Mouse (Mus musculus) midbrain, embryonic 16.5 days (tissue): ENCODE data around the gene Pex14. TPM values are rescaled to one million over a fixed set of nuclear protein-coding genes. Genes with fewer than 3 reads are reported as not detected.

Source experiments
- ATAC-seq: fragments of 200-750 bp; cut with Nextera tagmentation; 2 replicates; pipeline ENCODE4 v1.8.0; 2017; ENCODE audit warnings: moderate TSS enrichment
- H3K27ac ChIP-seq: fragments of 300-500 bp; sonication (generic); 2 replicates; pipeline ENCODE4 v1.5.1; 2014; ENCODE audit warnings: mild to moderate bottlenecking, low read length, mixed read lengths
- H3K27me3 ChIP-seq: fragments of 300-500 bp; sonication (generic); 2 replicates; pipeline ENCODE4 v1.6.1; 2014; ENCODE audit warnings: low read depth, low read length, mixed read lengths; ENCODE audit not compliant: control insufficient read depth, insufficient read depth
- H3K36me3 ChIP-seq: fragments of 300-500 bp; sonication (generic); 2 replicates; pipeline ENCODE4 v1.6.1; 2014; ENCODE audit warnings: mild to moderate bottlenecking, low read length, moderate library complexity, mixed read lengths; ENCODE audit not compliant: control insufficient read depth, insufficient read depth
- H3K4me1 ChIP-seq: fragments of 300-500 bp; sonication (generic); 2 replicates; pipeline ENCODE4 v1.6.1; 2014; ENCODE audit warnings: mild to moderate bottlenecking, low read length, mixed read lengths; ENCODE audit not compliant: control insufficient read depth, insufficient read depth
- H3K4me2 ChIP-seq: fragments of 300-500 bp; sonication (generic); 2 replicates; pipeline ENCODE4 v1.6.1; 2014; ENCODE audit warnings: mild to moderate bottlenecking, low read length, mixed read lengths
- H3K4me3 ChIP-seq: fragments of 300-500 bp; sonication (generic); 2 replicates; pipeline ENCODE4 v1.5.1; 2014; ENCODE audit warnings: low read depth, mild to moderate bottlenecking, low read length, moderate library complexity, mixed read lengths
- H3K9ac ChIP-seq: fragments of 300-500 bp; sonication (generic); 2 replicates; pipeline ENCODE4 v1.6.1; 2014; ENCODE audit warnings: low read depth, low read length, mixed read lengths
- H3K9me3 ChIP-seq: fragments of 300-500 bp; sonication (generic); replicated peaks from 2 replicates; pipeline ENCODE4 v1.6.1; 2014; ENCODE audit warnings: mild to moderate bottlenecking, low read length, mixed read lengths; ENCODE audit not compliant: control insufficient read depth, poor library complexity, severe bottlenecking
- WGBS: fragments of 180-500 bp; shearing (Covaris S2); extraction: QIAGEN DNeasy Blood & Tissue Kit; methylation state at CpG from one replicate; pipeline ENCODE4 v1.1.7; 2014; 5-methylcytosine and 5-hydroxymethylcytosine counted together
- polyA plus RNA-seq: library from polyadenylated mRNA; unstranded; fragments of >200 nt; fragmentation: Nextera tagmentation; extraction: Ambion mirVana; gene quantifications from 2 replicates; pipeline ENCODE4 v1.2.1, GENCODE M21; 2015

Gene Pex14
- polyA plus RNA-seq, 1 experiment from 2014 or later, result 57.0 TPM

DNA sequence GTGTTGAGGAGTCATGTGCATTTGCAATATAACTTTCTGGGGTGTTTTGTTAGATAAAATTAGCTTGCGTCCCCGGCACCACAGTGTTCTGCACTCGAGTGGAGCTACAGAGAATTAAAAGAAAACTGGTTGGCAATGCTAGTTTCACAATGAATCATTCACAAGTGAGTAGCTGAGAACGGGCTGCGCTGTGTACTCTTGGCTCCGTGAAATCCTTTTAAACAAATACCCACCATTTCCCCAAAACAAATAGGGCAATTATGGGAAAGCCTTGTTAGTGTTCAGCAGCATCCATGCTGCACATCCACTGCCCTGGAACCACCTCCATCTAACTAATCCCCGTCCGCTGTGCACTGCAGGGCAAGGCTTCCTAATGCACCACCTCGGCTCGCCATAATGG lies 74.4 kb downstream of the Pex14 start:
- H3K4me3 ChIP-seq, result no peak overlapping the region

DNA sequence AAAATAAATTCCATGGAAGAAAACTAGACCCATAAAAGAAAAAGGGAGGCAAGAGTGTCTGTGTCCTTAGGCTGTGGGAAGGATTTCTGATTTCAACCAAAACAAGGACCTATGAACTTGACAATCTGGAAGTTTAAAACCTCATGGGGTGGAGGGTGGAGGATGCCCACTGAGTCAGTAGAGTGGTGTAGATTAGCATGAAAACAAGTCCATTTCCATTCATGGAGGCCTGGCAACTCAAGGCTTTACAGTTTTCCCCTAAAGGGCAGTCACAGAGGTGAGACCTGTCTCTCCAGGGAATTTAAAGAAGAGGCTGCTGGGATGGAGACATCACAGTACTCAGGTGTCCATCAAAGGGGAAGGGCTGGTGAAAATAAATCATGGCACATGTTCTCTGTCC lies 78.7 kb downstream of the Pex14 start:
- no peaks in the 10 kb centered on the region for H3K36me3 ChIP-seq
- ATAC-seq, result no peak
- no peaks in the 10 kb centered on the region for H3K4me1 ChIP-seq
- no peak overlapping the region for H3K27ac ChIP-seq
- H3K9me3 ChIP-seq, result no peaks in the 10 kb centered on the region
- H3K4me2 ChIP-seq, result no peak overlapping the region
- H3K27me3 ChIP-seq, result no peaks in the 10 kb centered on the region
- H3K9ac ChIP-seq, result no peak overlapping the region
- no peak overlapping the region for H3K4me3 ChIP-seq

More for the DNA sequence above, 74.4 kb downstream of the Pex14 start:
- H3K36me3 ChIP-seq, result no peaks in the 10 kb centered on the region
- H3K27me3 ChIP-seq, result no peaks in the 10 kb centered on the region
- no peak overlapping the region for H3K4me2 ChIP-seq
- no peak overlapping the region for H3K27ac ChIP-seq
- 48% methylated on average over 10 of the region's 10 CpGs for WGBS
- no peak overlapping the region for H3K9ac ChIP-seq
- ATAC-seq, result no peak
- H3K9me3 ChIP-seq, result no peaks in the 10 kb centered on the region
- H3K4me1 ChIP-seq, result no peaks in the 10 kb centered on the region

DNA sequence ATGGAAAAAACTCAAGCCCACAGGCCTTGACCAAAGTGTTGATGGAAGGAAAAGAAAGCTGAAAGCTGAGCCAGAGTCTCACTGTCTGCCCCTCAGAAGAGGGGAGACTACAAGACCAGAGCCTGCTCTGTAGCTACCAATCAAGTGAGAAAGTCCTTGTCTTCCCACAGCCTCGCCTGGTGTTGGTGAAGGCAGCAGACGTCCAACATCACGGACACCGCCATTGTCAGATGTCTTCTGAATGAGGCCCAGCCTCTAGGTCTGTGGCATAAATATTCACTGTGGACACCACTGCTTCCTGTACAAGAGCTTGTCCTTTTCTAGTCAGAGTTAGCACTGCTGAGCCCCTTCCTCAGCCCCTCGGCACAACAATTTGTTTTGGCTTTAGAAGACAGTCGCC lies 80.2 kb downstream of the Pex14 start:
- H3K36me3 ChIP-seq, result no peaks in the 10 kb centered on the region
- no peak overlapping the region for H3K9ac ChIP-seq
- H3K4me2 ChIP-seq, result no peak overlapping the region
- WGBS, result 85% methylated on average over 6 of the region's 6 CpGs
- H3K4me1 ChIP-seq, result 0 out of 2 replicates have a peak, but pooled peaks cover under 1% of the 10 kb centered on the region
- H3K9me3 ChIP-seq, result no peaks in the 10 kb centered on the region
- no peaks in the 10 kb centered on the region for H3K27me3 ChIP-seq
- ATAC-seq, result no peak
- H3K4me3 ChIP-seq, result no peak overlapping the region
- H3K27ac ChIP-seq, result no peak overlapping the region

DNA sequence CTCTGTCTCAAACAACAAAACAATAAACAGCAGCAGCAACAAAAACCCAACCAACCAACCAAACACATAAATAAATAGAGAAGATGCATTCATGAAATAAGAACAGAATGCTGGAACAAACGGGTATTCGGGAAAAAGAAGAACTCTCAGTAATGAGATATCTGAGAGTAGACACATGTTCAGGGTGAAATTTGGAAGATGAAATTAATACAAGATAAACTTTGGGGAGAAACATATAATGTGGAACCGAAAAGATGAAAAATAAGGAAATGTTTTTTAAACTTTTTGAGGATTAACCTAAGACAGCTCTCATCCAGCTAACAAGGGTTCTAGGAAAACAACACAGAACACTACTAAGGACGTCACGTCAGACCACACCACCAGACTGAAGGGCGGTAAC lies 92.9 kb downstream of the Pex14 start:
- no peaks in the 10 kb centered on the region for H3K36me3 ChIP-seq
- no peaks in the 10 kb centered on the region for H3K9me3 ChIP-seq
- no peaks in the 10 kb centered on the region for H3K27me3 ChIP-seq
- WGBS, result 95% methylated on average over 6 of the region's 6 CpGs
- no peaks in the 10 kb centered on the region for H3K4me1 ChIP-seq
- H3K27ac ChIP-seq, result no peak overlapping the region
- H3K9ac ChIP-seq, result no peak overlapping the region
- no peak overlapping the region for H3K4me3 ChIP-seq
- ATAC-seq, result no peak
- H3K4me2 ChIP-seq, result no peak overlapping the region

DNA sequence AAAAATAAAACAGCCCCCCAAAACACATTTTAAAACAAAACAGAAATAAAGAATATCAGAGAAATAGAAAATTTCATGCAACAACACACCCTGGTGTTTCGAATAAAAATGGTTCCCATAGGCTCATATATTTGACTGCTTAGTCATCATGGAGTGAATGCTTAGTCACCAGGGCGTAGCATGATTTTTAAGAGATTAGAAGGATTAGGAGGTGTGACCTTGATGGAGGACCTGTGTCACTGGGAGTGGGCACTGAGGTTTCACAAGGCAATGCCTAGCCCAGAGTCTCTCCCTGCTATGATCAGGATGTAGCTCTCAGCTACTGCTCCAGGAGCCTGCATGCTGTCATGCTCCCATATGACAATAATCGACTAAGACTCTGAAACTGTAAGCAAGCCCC lies 93.6 kb downstream of the Pex14 start:
- Histone ChIP-seq H3K27ac (no peak overlapping the region), H3K4me1 (no peaks in the 10 kb centered on the region), H3K4me3 (no peak overlapping the region), H3K9ac (no peak overlapping the region), H3K9me3 (no peaks in the 10 kb centered on the region), H3K4me2 (no peak overlapping the region), H3K27me3 (no peaks in the 10 kb centered on the region), H3K36me3 (no peaks in the 10 kb centered on the region)
- 94% methylated on average over 3 of the region's 3 CpGs for WGBS
- ATAC-seq, result no peak

DNA sequence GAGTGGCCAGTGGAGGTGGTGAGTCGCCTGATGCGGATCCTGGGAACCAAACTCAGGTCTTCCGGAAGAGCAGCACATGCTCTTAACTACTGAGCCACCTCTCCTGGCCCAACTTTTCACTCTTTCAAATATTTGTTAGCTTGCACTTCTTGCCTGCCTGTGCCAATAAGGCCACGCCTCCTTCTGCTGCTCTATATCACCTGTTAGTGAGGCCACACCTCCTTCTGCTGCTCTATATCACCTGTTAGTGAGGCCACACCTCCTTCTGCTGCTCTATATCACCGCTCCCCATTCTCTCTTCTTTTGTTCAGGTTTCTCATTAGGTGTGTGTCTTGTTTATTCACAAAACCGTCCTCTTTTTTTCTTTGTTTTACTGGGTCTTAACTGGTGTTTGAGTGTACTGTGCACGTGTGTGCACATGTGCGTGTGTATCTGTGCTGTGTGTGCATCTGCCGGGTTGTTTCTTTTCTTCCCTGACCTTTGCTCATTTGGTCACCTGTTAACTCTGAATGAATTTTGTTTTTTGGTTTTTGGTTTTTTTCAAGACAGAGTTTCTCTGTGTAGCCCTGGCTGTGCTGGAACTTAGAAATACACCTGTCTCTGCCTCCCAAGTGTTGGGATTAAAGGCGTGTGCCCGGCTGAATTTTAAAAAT lies 97.1 kb downstream of the Pex14 start:
- Histone ChIP-seq H3K27me3 (no peaks in the 10 kb centered on the region), H3K9ac (no peak overlapping the region), H3K4me3 (no peak overlapping the region), H3K9me3 (no peaks in the 10 kb centered on the region), H3K27ac (no peak overlapping the region), H3K36me3 (no peaks in the 10 kb centered on the region), H3K4me2 (no peak overlapping the region), H3K4me1 (no peaks in the 10 kb centered on the region)
- ATAC-seq, result no peak
- whole genome bisulfite sequencing, result 94% methylated on average over 11 of the region's 11 CpGs

DNA sequence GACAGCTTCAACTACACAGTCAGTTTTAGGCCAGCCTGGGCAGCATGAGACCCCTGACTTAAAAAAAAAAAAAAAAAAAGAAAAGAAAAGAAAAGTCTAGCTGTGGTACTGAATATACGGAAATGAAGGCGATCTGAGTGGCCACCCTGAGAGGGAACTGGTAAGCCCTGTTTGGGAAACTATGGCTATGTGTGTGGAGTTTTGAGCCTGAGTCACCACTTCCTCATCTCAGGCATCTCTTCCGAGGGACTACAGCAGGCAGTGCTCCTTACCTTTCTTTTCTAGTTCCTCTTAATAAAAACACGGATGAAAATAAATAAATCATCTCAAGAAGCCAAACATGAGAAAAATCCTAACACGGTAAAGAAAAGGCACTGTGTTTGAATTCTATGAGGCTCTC lies 98.2 kb downstream of the Pex14 start:
- no peak overlapping the region for H3K4me3 ChIP-seq
- ATAC-seq, result no peak
- 89% methylated on average over 5 of the region's 5 CpGs for WGBS

DNA sequence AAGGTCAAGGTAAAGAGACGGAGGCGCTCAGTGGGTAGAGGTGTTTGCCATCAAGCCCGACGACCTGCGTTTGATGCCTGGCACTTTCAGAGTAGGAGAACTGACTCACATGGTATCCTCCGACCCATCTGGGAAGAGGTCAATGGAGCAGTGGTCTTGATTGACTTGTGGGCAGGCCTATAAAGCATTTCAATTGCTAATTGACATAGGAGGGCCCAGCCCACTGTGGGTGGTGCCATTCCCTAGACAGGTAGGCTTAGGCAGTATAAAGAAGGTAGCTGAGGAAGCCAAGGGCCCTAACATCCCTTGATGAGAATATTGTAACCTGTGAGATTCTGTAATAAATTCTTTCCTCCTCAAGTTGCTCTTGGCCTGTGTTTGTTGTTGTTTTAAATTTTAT lies 98.9 kb downstream of the Pex14 start:
- Histone ChIP-seq H3K4me1 (no peaks in the 10 kb centered on the region), H3K9ac (no peak overlapping the region), H3K27ac (no peak overlapping the region), H3K36me3 (no peaks in the 10 kb centered on the region), H3K4me3 (no peak overlapping the region), H3K27me3 (no peaks in the 10 kb centered on the region), H3K4me2 (no peak overlapping the region), H3K9me3 (no peaks in the 10 kb centered on the region)
- ATAC-seq, result no peak
- 94% methylated on average over 6 of the region's 6 CpGs for WGBS

More for the DNA sequence above, 98.2 kb downstream of the Pex14 start:
- no peak overlapping the region for H3K27ac ChIP-seq
- H3K4me2 ChIP-seq, result no peak overlapping the region
- H3K4me1 ChIP-seq, result no peaks in the 10 kb centered on the region
- no peaks in the 10 kb centered on the region for H3K9me3 ChIP-seq
- no peak overlapping the region for H3K9ac ChIP-seq
- H3K27me3 ChIP-seq, result no peaks in the 10 kb centered on the region
- H3K36me3 ChIP-seq, result no peaks in the 10 kb centered on the region

DNA sequence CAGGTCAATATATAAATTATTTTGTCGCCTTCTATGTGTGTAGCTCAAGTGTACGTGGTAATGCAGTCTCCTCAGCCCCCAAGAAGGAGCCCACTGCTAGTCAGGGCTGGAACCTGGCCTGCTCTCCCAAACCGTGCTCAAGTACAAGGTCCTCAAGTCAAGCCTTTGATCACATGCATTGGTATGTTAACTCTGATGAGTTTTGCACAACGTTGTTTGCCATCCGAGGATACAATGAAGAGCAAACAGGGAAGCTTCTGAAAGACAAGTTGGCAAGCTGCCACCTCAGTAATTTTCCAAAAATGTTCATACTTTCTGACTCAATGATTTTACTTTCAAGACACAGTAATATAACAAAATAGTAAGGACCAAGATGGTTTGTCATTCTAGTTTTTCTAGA lies 105.7 kb downstream of the Pex14 start:
- no peak overlapping the region for H3K27ac ChIP-seq

More for the DNA sequence above, 105.7 kb downstream of the Pex14 start:
- 84% methylated on average over 5 of the region's 5 CpGs for WGBS
- H3K4me3 ChIP-seq, result no peak overlapping the region
- no peak for ATAC-seq
- H3K27me3 ChIP-seq, result no peaks in the 10 kb centered on the region
- no peak overlapping the region for H3K9ac ChIP-seq
- no peaks in the 10 kb centered on the region for H3K36me3 ChIP-seq
- H3K9me3 ChIP-seq, result no peaks in the 10 kb centered on the region
- H3K4me2 ChIP-seq, result no peak overlapping the region
- H3K4me1 ChIP-seq, result 0 out of 2 replicates have a peak, but pooled peaks cover 3% of the 10 kb centered on the region
